Mouse (Mus musculus): ENCODE measurements around the gene Actrt2. TPM values are rescaled to one million over a fixed set of nuclear protein-coding genes. Genes with fewer than 3 reads are reported as not detected.

Gene Actrt2
- polyA plus RNA-seq, 1 experiment: 0.13 TPM

DNA sequence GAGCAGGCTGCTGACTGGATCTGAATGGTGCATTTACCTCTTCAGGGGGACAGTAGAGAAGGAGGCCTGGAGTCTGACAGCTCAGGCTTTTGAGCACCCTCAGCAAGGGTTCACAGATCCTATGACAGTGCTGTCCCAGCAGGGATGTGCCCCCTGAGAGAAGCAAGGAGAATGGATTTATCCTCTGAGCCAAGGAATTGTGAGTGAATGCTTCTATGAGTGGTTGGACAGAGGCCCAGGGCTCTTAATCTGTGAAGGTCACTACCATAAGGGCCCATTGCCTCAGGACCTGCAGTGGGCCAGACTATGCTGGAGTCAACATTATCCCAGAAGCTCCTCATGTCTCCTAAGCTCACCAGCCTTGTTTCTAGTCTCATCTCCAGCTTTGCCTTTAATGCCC is 7.6 kb downstream of the Actrt2 start:
- Histone ChIP-seq H3K27me3 (ENCODE audit: control insufficient read depth, insufficient read depth, low read length) (no peaks in the 10 kb centered on the region), H3K4me3 (ENCODE audit: control insufficient read depth, insufficient read depth, low read length) (no peak overlapping the region)
- DNase-seq: no peak

DNA sequence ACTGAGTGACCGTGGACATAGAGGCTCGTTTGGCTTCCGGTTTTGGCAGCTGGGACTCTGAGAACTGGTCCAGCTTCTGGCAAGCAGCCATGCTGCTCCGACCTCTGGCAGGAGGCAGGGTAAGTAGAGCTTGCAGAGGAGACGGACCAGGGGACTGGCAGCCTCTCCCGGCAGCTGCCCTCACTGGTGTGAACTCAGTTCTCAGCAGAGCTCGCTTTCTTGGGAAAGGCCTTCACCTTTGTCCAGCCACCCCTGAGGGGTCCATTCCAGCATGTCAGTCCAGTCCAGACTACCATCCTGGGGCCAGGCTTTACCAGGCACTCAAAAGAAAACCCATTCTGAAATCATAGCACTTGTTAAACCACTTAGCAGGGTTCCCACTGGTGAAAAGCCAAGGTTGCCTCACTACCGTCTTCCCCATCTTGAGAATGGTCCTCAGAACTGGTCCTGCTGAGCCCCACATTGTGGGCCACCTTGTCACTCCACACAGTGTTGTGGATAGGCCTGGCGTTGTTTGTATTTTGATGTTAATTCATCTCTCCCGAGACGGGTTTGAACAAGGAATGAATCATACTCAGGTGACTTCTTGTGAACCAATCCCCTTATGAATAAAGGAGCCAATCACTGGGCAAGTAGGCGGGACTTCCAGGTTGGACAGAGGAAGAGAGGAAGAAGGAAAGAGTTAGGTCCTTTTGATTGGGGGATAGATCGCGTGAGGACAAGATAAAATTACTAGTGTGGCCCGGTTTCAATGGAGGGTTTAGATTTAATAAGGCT is 12.3 kb downstream of the Actrt2 start:
- Histone ChIP-seq H3K4me1 (replicated peaks; ENCODE audit: control insufficient read depth, insufficient read depth, low read length) (no peaks in the 10 kb centered on the region), H3K4me3 (ENCODE audit: control insufficient read depth, insufficient read depth, low read length) (no peak overlapping the region), H3K36me3 (ENCODE audit: control insufficient read depth, insufficient read depth, low read length) (no peaks in the 10 kb centered on the region), H3K27me3 (ENCODE audit: control insufficient read depth, insufficient read depth, low read length) (no peaks in the 10 kb centered on the region), H3K27ac (ENCODE audit: control insufficient read depth, insufficient read depth, low read length) (no peak overlapping the region)
- TF ChIP-seq POLR2A (IDR thresholded peaks at IDR 0.05; ENCODE audit: control insufficient read depth, extremely low read depth, insufficient read depth, low read length, poor library complexity) (no peak), CTCF (IDR thresholded peaks at IDR 0.05; ENCODE audit: borderline replicate concordance, control insufficient read depth, extremely low read depth, insufficient read depth, low read length, poor library complexity) (no peak)
- DNase-seq: no peak
- 91% methylated on average over 15 of the region's 15 CpGs for WGBS

More for the DNA sequence above, 7.6 kb downstream of the Actrt2 start:
- TF ChIP-seq POLR2A (IDR thresholded peaks at IDR 0.05; ENCODE audit: control insufficient read depth, extremely low read depth, insufficient read depth, low read length, poor library complexity): no peak
- Histone ChIP-seq H3K27ac (ENCODE audit: control insufficient read depth, insufficient read depth, low read length) (no peak overlapping the region), H3K4me1 (replicated peaks; ENCODE audit: control insufficient read depth, insufficient read depth, low read length) (no peaks in the 10 kb centered on the region), H3K36me3 (ENCODE audit: control insufficient read depth, insufficient read depth, low read length) (no peaks in the 10 kb centered on the region)

DNA sequence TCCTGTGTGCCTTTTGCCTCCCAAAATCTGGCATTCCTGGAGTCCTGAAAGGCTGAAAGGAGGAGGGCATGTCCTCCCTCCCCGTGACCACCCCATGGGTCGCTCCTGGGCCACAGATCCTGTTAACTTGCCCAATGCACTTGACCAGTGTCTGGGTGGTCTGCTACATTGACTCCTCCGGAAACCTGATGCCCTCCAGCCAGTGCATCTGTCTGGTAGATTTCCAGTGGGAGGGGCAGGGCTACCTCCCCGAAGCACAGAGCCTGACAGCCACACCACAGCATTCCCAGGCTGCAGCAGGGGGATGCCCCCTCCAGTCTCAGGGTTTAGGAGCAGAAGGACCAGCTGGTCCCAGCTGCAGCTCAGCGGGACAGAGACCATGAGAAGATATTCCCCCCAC is 15.2 kb downstream of the Actrt2 start:
- Histone ChIP-seq H3K36me3 (ENCODE audit: control insufficient read depth, insufficient read depth, low read length) (no peaks in the 10 kb centered on the region), H3K27me3 (ENCODE audit: control insufficient read depth, insufficient read depth, low read length) (no peaks in the 10 kb centered on the region), H3K27ac (ENCODE audit: control insufficient read depth, insufficient read depth, low read length) (no peak overlapping the region), H3K4me3 (ENCODE audit: control insufficient read depth, insufficient read depth, low read length) (no peak overlapping the region), H3K4me1 (replicated peaks; ENCODE audit: control insufficient read depth, insufficient read depth, low read length) (no peaks in the 10 kb centered on the region)
- WGBS: 50% methylated on average over 5 of the region's 5 CpGs
- DNase-seq: no peak
- TF ChIP-seq CTCF (IDR thresholded peaks at IDR 0.05; ENCODE audit: borderline replicate concordance, control insufficient read depth, extremely low read depth, insufficient read depth, low read length, poor library complexity) (no peak), POLR2A (IDR thresholded peaks at IDR 0.05; ENCODE audit: control insufficient read depth, extremely low read depth, insufficient read depth, low read length, poor library complexity) (no peak)

GRCm38 (mm10) chr4:154649083-154649747 is 18.5 kb downstream of the Actrt2 start:
- WGBS: 92% methylated on average over 19 of the region's 19 CpGs
- TF ChIP-seq CTCF (IDR thresholded peaks at IDR 0.05; ENCODE audit: borderline replicate concordance, control insufficient read depth, extremely low read depth, insufficient read depth, low read length, poor library complexity) (no peak), POLR2A (IDR thresholded peaks at IDR 0.05; ENCODE audit: control insufficient read depth, extremely low read depth, insufficient read depth, low read length, poor library complexity) (no peak)
- DNase-seq: no peak
- H3K4me3 ChIP-seq (ENCODE audit: control insufficient read depth, insufficient read depth, low read length): no peak overlapping the region
- no peak overlapping the region for H3K27ac ChIP-seq (ENCODE audit: control insufficient read depth, insufficient read depth, low read length)
- H3K36me3 ChIP-seq (ENCODE audit: control insufficient read depth, insufficient read depth, low read length): no peaks in the 10 kb centered on the region
- H3K27me3 ChIP-seq (ENCODE audit: control insufficient read depth, insufficient read depth, low read length): no peaks in the 10 kb centered on the region
- no peaks in the 10 kb centered on the region for H3K4me1 ChIP-seq (replicated peaks; ENCODE audit: control insufficient read depth, insufficient read depth, low read length)

DNA sequence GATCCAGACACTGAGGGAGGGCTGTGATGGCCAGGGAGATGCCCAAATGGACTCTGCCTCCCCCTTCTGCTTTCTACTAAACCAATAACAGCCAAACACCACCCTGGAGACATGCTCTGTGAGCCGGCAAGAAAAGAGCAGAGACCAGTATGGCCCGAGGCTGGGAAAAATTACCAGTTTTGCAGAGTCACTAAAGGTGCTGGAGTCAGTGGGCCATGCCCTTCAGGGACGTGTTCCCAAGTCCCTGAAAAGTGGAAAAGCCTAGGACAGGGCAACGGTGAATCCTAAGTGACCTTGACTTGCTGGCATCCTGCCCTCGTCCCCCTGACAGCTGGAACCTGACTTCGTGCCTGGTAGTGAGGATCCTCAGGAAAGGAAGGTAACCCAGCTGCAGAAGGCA is 25.2 kb downstream of the Actrt2 start:
- H3K4me1 ChIP-seq (replicated peaks; ENCODE audit: control insufficient read depth, insufficient read depth, low read length): no peaks in the 10 kb centered on the region
- WGBS: 69% methylated on average over 6 of the region's 6 CpGs
- no peak overlapping the region for H3K4me3 ChIP-seq (ENCODE audit: control insufficient read depth, insufficient read depth, low read length)
- H3K36me3 ChIP-seq (ENCODE audit: control insufficient read depth, insufficient read depth, low read length): no peaks in the 10 kb centered on the region
- peaks cover 12% of the 10 kb centered on the region for H3K27me3 ChIP-seq (ENCODE audit: control insufficient read depth, insufficient read depth, low read length)
- H3K27ac ChIP-seq (ENCODE audit: control insufficient read depth, insufficient read depth, low read length): no peak overlapping the region
- no peak for DNase-seq
- TF ChIP-seq POLR2A (IDR thresholded peaks at IDR 0.05; ENCODE audit: control insufficient read depth, extremely low read depth, insufficient read depth, low read length, poor library complexity) (no peak), CTCF (IDR thresholded peaks at IDR 0.05; ENCODE audit: borderline replicate concordance, control insufficient read depth, extremely low read depth, insufficient read depth, low read length, poor library complexity) (no peak)

GRCm38 (mm10) chr4:154641296-154642110 is 26.2 kb downstream of the Actrt2 start:
- no peak for DNase-seq
- WGBS: 46% methylated on average over 32 of the region's 32 CpGs
- Histone ChIP-seq H3K27ac (ENCODE audit: control insufficient read depth, insufficient read depth, low read length) (no peak overlapping the region), H3K4me1 (replicated peaks; ENCODE audit: control insufficient read depth, insufficient read depth, low read length) (0 out of 2 replicates have a peak, but pooled peaks cover 5% of the 10 kb centered on the region), H3K27me3 (ENCODE audit: control insufficient read depth, insufficient read depth, low read length) (peaks cover 19% of the 10 kb centered on the region), H3K4me3 (ENCODE audit: control insufficient read depth, insufficient read depth, low read length) (no peak overlapping the region), H3K36me3 (ENCODE audit: control insufficient read depth, insufficient read depth, low read length) (no peaks in the 10 kb centered on the region)
- TF ChIP-seq POLR2A (IDR thresholded peaks at IDR 0.05; ENCODE audit: control insufficient read depth, extremely low read depth, insufficient read depth, low read length, poor library complexity): no peak
- no peak for TF ChIP-seq CTCF (IDR thresholded peaks at IDR 0.05; ENCODE audit: borderline replicate concordance, control insufficient read depth, extremely low read depth, insufficient read depth, low read length, poor library complexity)

All from thymus, adult 2 months (tissue).